Mouse (Mus musculus) spleen, adult 18-20 months (tissue): ENCODE data around the gene Nrxn1.

Source experiments
- DNase-seq, 2 experiments: peaks; one replicate each; pipeline ENCODE4 v3.0.0; 2022; ENCODE audit warnings: mixed read lengths in 2 of 2

Nrxn1 gene

DNA sequence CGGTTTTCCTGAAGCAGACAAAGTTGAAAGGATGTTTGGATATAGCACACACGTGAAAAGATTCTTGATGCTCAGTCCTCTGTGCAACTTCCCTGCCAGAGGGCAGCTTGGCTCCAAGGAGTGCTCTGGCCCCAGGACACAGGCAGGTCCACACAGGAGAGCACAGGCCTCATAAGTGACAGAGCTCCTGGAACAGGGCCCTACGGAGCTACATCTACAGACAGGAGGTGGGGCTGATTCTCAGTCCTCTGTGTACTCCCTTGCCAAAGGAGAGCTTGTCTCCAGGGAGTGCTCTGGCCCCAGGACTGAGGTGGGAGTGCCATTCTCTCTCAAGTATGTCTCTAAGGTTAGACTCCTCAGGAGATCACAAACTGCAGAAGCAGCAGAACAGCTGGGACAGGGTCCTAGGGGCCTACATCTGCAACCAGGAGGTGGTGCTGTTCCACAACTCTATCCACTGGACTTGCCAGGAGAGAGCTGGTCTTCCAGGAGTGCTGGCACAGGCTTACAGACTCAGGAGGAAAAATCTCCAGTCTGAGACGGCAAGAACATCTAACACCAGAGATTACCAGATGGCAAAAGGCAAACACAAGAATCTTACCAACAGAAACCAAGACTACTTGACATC is 129.9 kb downstream of the Nrxn1 start:
- no peak for DNase-seq

GRCm38 (mm10) chr17:90955221-90955620 is 137.7 kb downstream of the Nrxn1 start:
- no peak for DNase-seq

- no peak for DNase-seq
These were observed 157.9 kb downstream of the Nrxn1 start for GRCm38 (mm10) chr17:90934929-90935328.

DNA sequence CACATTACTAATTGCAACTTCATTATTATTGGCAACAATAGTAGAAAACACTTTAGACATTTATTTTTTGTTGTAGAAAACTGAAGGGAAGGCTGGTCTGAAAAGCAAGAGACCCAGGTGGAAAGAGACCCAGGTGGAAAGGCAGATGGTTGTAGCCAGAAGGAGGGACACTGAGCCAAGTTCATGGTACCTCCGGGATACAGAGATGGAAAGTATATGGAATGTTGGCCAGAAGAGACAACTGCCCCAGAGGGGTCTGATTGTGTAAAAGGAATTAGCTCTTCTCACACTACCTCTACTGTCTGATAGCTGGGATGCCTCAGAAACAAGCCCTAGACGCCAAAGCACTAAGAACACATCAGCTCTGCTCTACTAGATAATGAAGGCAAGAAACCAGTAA is 179.6 kb downstream of the Nrxn1 start:
- no peak for DNase-seq

- no peak for DNase-seq
These were observed 180.1 kb downstream of the Nrxn1 start for GRCm38 (mm10) chr17:90912746-90913145.

DNA sequence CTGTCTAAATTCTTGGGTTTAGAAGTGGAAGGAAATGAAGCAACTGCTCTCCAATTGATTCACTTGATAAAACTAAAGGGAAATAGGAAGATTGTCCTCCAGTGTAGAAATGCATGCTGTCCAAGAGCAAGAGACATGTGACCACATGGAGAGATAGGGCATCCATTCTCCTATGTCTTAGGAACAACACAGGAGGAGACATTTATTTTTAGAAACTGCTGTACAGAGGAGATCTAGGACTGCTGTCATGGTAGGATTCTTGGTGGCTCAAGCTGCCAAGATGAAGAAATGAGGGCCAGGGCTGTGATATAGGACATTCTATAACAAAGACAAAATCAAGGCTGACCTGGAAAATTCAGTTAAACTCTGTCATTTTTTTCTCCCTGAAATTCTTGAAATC is 180.5 kb downstream of the Nrxn1 start:
- DNase-seq = no peak

DNA sequence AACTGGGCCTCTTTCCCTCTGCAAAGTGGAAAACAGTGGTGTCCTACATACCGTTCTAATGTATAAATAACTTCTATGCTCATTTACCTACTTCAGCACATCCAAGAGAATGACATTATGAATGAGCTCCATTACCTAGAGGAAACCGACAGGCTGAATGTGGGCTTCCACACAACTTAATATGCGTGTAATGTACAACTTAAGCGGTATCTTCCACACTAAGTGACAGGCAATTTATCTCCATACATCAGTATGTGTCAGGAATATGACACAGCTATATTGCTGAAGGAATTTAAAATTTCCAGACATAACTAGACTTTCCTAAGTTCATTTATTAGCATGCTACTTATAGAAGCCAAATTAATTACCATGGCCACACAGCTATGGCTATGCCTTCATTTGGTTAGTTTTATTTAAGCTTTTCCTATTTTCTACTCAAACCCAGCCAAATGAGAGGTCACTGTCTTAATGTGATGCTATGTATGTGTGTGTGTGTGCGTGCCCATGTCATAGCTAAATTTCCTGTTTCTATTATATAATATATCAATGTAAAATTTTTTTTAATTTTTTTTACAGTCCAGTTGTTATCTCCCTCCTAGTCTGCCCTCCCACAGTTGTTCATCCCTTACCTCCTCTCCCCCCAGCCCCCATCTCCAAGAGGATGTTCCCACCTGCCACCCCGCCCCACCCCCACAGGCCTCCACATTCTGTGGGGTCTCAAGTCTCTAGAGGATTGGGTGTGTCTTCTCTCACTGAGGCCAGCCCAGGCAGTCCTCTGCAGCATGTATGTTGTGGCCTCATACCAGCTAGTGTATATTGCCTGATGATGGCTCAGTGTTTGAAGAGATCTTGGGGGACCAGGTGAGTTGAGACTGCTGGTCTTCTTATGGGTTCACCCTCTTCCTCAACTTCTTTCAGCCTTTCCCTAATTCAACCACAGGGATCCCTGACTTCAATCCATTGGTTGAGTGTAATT is 186.5 kb downstream of the Nrxn1 start:
- no peak for DNase-seq

GRCm38 (mm10) chr17:90905143-90905542 is 187.7 kb downstream of the Nrxn1 start:
- DNase-seq = no peak

- DNase-seq = no peak
These were observed 200.3 kb downstream of the Nrxn1 start for GRCm38 (mm10) chr17:90892327-90893259.

- DNase-seq = no peak
These were observed 201.2 kb downstream of the Nrxn1 start for GRCm38 (mm10) chr17:90891711-90892110.

DNA sequence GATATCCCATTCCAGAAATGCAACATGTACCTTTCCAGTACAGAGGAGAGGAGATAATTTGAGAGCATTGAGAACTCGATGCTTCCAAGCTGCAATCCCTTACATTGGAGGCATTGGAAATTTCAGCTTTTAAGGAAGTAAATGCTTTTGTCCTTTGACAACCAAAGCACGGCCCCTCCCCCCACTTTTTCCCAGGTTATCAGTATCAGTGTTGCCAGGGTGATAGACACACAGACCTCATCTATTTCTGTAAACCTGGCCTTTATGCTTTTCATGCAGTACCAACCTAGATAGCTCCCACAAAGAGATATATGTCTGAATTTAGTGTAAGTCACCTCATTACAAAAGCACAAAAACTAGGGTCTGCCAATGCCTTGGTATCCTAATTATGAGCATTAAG is 235.6 kb downstream of the Nrxn1 start:
- DNase-seq = no peak

GRCm38 (mm10) chr17:90843876-90844275 is 249.0 kb downstream of the Nrxn1 start:
- no peak for DNase-seq

- no peak for DNase-seq
These were observed 249.7 kb downstream of the Nrxn1 start for GRCm38 (mm10) chr17:90843072-90843611.

- DNase-seq = no peak
These were observed 255.9 kb downstream of the Nrxn1 start for GRCm38 (mm10) chr17:90837022-90837414.

GRCm38 (mm10) chr17:90836154-90837021 is 256.5 kb downstream of the Nrxn1 start:
- DNase-seq = no peak

DNA sequence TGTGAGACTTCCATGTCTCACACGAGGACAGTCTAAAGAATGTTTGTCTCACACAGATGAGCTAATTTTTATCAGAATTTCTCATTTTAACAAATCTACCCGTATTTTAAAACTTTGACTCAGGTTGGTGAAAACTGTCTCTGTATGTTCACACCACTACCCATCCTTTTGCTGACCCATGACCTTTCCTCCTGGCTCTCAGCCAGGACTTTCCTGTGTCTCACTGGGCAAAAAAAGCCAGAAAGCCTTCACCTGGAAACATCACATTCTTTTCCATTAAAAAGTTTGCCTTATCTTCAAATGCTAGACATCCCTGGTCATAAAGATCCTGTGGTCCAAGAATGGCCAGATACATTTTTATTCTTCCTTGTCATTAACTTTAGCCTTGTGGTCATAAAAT is 274.5 kb downstream of the Nrxn1 start:
- DNase-seq = no peak

- DNase-seq = no peak
These were observed 275.0 kb downstream of the Nrxn1 start for GRCm38 (mm10) chr17:90817898-90818297.

DNA sequence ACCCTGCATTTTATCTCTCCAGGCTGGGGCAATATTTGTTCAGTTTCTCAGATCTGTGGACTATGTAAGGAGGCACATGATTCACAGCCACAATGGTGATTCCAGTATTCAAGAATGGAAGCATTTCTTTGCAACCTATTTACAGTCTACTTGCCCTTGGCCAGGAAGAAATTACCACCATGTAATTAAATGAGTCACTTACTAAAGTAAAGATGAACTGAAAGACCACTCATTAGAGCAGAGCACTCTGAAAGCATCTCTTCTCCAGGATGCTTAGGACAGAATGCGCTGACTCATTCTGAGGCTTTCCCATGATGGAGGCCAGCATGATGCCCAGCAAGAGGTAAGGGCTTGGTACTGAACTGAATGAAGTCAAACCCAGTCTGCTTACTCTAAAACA is 277.6 kb downstream of the Nrxn1 start:
- DNase-seq = no peak

DNA sequence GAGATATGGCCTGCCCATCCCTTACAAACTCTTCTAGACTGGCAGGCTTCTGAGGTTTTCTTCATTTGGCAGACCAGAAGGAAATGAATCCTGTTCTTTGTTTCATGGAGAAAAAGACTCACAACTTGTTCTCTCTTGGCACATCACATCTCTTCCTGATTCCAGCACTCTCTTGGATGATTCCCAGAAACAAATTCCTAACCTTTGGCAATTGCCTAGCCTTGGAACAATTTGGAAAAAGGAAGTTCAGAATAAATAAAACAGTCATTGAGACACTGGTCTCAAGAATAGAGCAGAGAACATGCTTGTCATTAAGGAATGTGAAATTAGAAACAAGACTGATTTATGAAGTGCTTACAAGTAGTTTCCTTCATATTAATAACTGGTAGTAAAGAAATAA is 279.1 kb downstream of the Nrxn1 start:
- no peak for DNase-seq

- DNase-seq = no peak
These were observed 280.4 kb downstream of the Nrxn1 start for GRCm38 (mm10) chr17:90812485-90812884.
